Mouse (Mus musculus) stomach, postnatal 0 days (tissue): ENCODE measurements around the gene Ercc8. TPM values are rescaled to one million over a fixed set of nuclear protein-coding genes. Genes with fewer than 3 reads are reported as not detected.

Experiments
- ATAC-seq: fragments of 200-750 bp; cut with Nextera tagmentation; 2 replicates; pipeline ENCODE4 v1.8.0; 2017; ENCODE audit not compliant: low FRiP score, low TSS enrichment
- DNase-seq: peaks from one replicate; pipeline ENCODE4 v3.0.0-alpha.2; 2016; ENCODE audit warnings: low spot score
- H3K27ac ChIP-seq: fragments of 300-500 bp; sonication (generic); replicated peaks from 2 replicates; pipeline ENCODE4 v1.5.1; 2014; ENCODE audit warnings: mild to moderate bottlenecking, control low read depth
- H3K27me3 ChIP-seq: fragments of 300-500 bp; sonication (generic); 2 replicates; pipeline ENCODE4 v1.6.1; 2014; ENCODE audit warnings: low read length; ENCODE audit not compliant: control insufficient read depth, insufficient read depth
- H3K36me3 ChIP-seq: fragments of 300-500 bp; sonication (generic); 2 replicates; pipeline ENCODE4 v1.6.1; 2014; ENCODE audit warnings: low read length, mixed read lengths; ENCODE audit not compliant: control insufficient read depth, insufficient read depth
- H3K4me1 ChIP-seq: fragments of 300-500 bp; sonication (generic); replicated peaks from 2 replicates; pipeline ENCODE4 v1.6.1; 2014; ENCODE audit warnings: antibody characterized with exemption; ENCODE audit not compliant: control insufficient read depth, insufficient read depth
- H3K4me2 ChIP-seq: fragments of 300-500 bp; sonication (generic); replicated peaks from 2 replicates; pipeline ENCODE4 v1.6.1; 2014; ENCODE audit warnings: low read depth, mild to moderate bottlenecking, control low read depth, moderate library complexity
- H3K4me3 ChIP-seq: fragments of 300-500 bp; sonication (generic); 2 replicates; pipeline ENCODE4 v1.5.1; 2014; ENCODE audit warnings: low read depth, low read length, control low read depth
- H3K9ac ChIP-seq: fragments of 300-500 bp; sonication (generic); 2 replicates; pipeline ENCODE4 v1.6.1; 2014; ENCODE audit warnings: mild to moderate bottlenecking, low read length, control low read depth, mixed read lengths
- H3K9me3 ChIP-seq: fragments of 300-500 bp; sonication (generic); 2 replicates; pipeline ENCODE4 v1.6.1; 2016; ENCODE audit warnings: low read length; ENCODE audit not compliant: control insufficient read depth
- CTCF ChIP-seq: IDR thresholded peaks from 2 replicates; pipeline ENCODE4 v1.5.1; 2016; ENCODE audit warnings: antibody characterized with exemption, low read depth, mild to moderate bottlenecking, moderate library complexity
- EP300 ChIP-seq: optimal IDR thresholded peaks from 2 replicates; pipeline ENCODE3; 2016; ENCODE audit warnings: antibody characterized with exemption
- WGBS: fragments of 180-500 bp; shearing (Covaris S2); extraction: QIAGEN DNeasy Blood & Tissue Kit; methylation state at CpG from one replicate; pipeline ENCODE4 v1.1.7; 2014; 5-methylcytosine and 5-hydroxymethylcytosine counted together
- polyA plus RNA-seq: library from polyadenylated mRNA; unstranded; fragments of >200 nt; fragmentation: Nextera tagmentation; extraction: Ambion mirVana; gene quantifications from 2 replicates; pipeline ENCODE4 v1.2.1, GENCODE M21; 2015

Ercc8 gene
- polyA plus RNA-seq, 1 experiment from 2014 or later = 8.4 TPM

GRCm38 (mm10) chr13:108151782-108152181 lies 6.7 kb upstream of the Ercc8 start:
- no peaks in the 10 kb centered on the region for H3K27me3 ChIP-seq
- H3K27ac ChIP-seq = no peak overlapping the region
- no peaks in the 10 kb centered on the region for H3K36me3 ChIP-seq
- ATAC-seq = no peak
- H3K4me1 ChIP-seq = no peaks in the 10 kb centered on the region
- H3K4me3 ChIP-seq = no peak overlapping the region
- no peaks in the 10 kb centered on the region for H3K9me3 ChIP-seq
- no peak for DNase-seq
- H3K4me2 ChIP-seq = no peak overlapping the region
- no peak overlapping the region for H3K9ac ChIP-seq
- TF ChIP-seq EP300 (no peak), CTCF (peak; percentile 89)

- H3K9ac ChIP-seq = no peak overlapping the region
- H3K4me1 ChIP-seq = no peaks in the 10 kb centered on the region
- DNase-seq (peak; percentile 54), ATAC-seq (no peak)
- WGBS = 58% methylated on average over 8 of the region's 8 CpGs
- H3K27me3 ChIP-seq = no peaks in the 10 kb centered on the region
- no peak overlapping the region for H3K4me2 ChIP-seq
- no peaks in the 10 kb centered on the region for H3K9me3 ChIP-seq
- H3K27ac ChIP-seq = no peak overlapping the region
- H3K4me3 ChIP-seq = no peak overlapping the region
- TF ChIP-seq CTCF (peak; percentile 81), EP300 (no peak)
- no peaks in the 10 kb centered on the region for H3K36me3 ChIP-seq
Observed at GRCm38 (mm10) chr13:108152650-108153372, 5.7 kb upstream of the Ercc8 start.

- H3K27me3 ChIP-seq = no peaks in the 10 kb centered on the region
- no peak overlapping the region for H3K4me3 ChIP-seq
- no peak for ATAC-seq
- H3K4me2 ChIP-seq = no peak overlapping the region
- no peaks in the 10 kb centered on the region for H3K9me3 ChIP-seq
- H3K36me3 ChIP-seq = no peaks in the 10 kb centered on the region; the same call in 1 of the 2 replicates
- no peak overlapping the region for H3K9ac ChIP-seq
- H3K4me1 ChIP-seq = no peaks in the 10 kb centered on the region
- TF ChIP-seq EP300 (no peak), CTCF (no peak)
- H3K27ac ChIP-seq = no peak overlapping the region
- DNase-seq = no peak
- 76% methylated on average over 2 of the region's 2 CpGs for WGBS
Observed at GRCm38 (mm10) chr13:108157156-108157555, 1.4 kb upstream of the Ercc8 start.

- peak; percentile 17 for DNase-seq
- Histone ChIP-seq H3K36me3 (no peaks in the 10 kb centered on the region; the same call in 1 of the 2 replicates), H3K9me3 (no peaks in the 10 kb centered on the region), H3K4me1 (no peaks in the 10 kb centered on the region), H3K9ac (peak overlapping the region; percentile 67), H3K4me2 (peak overlapping the region; percentile 80), H3K27me3 (no peaks in the 10 kb centered on the region), H3K4me3 (peak overlapping the region; percentile 88), H3K27ac (0 out of 2 replicates have a peak overlapping the region, but pooled peaks have one; percentile 24)
- no peak for ATAC-seq
- TF ChIP-seq CTCF (no peak), EP300 (no peak)
- 3% methylated on average over 41 of the region's 42 CpGs for WGBS
Observed at GRCm38 (mm10) chr13:108157732-108158464, 633 bp upstream of the Ercc8 start.

GRCm38 (mm10) chr13:108159241-108159575 lies 677 bp downstream of the Ercc8 start:
- H3K9ac ChIP-seq = peak overlapping the region; percentile 67
- H3K27me3 ChIP-seq = no peaks in the 10 kb centered on the region
- WGBS = 6% methylated on average over 8 of the region's 8 CpGs
- H3K4me3 ChIP-seq = peak overlapping the region; percentile 88
- H3K4me2 ChIP-seq = peak overlapping the region; percentile 80
- H3K9me3 ChIP-seq = no peaks in the 10 kb centered on the region
- ATAC-seq = no peak
- TF ChIP-seq CTCF (no peak), EP300 (no peak)
- no peaks in the 10 kb centered on the region for H3K4me1 ChIP-seq
- no peaks in the 10 kb centered on the region; the same call in 1 of the 2 replicates for H3K36me3 ChIP-seq
- H3K27ac ChIP-seq = no peak overlapping the region
- no peak for DNase-seq

- no peak for DNase-seq
Observed at GRCm38 (mm10) chr13:108159963-108160362, 1.4 kb downstream of the Ercc8 start.

More at GRCm38 (mm10) chr13:108159963-108160362, 1.4 kb downstream of the Ercc8 start:
- Histone ChIP-seq H3K27ac (no peak overlapping the region), H3K4me2 (no peak overlapping the region), H3K9ac (no peak overlapping the region), H3K4me1 (no peaks in the 10 kb centered on the region), H3K4me3 (no peak overlapping the region), H3K9me3 (no peaks in the 10 kb centered on the region), H3K27me3 (no peaks in the 10 kb centered on the region), H3K36me3 (no peaks in the 10 kb centered on the region; the same call in 1 of the 2 replicates)
- 51% methylated on average over 7 of the region's 7 CpGs for WGBS
- peak; percentile 67 for TF ChIP-seq CTCF
- TF ChIP-seq EP300 = no peak
- no peak for ATAC-seq
